Mouse (Mus musculus) cerebellum, adult 9-10 months (tissue): ENCODE measurements around the gene Glra3.

Experiments used
- DNase-seq: peaks from one replicate; pipeline ENCODE4 v3.0.0; 2022

Glra3 gene

GRCm38 (mm10) chr8:55939870-55940525 lies at the start of gene Glra3:
Gene Glra3, plus strand, starts transcription at chr8:55940460.
- no peak for DNase-seq

- DNase-seq: no peak
These were observed 33.4 kb upstream of the Glra3 start, which contains the start of gene Adam29 for GRCm38 (mm10) chr8:55906848-55907247. Gene Adam29, minus strand, starts transcription at chr8:55906948.

DNA sequence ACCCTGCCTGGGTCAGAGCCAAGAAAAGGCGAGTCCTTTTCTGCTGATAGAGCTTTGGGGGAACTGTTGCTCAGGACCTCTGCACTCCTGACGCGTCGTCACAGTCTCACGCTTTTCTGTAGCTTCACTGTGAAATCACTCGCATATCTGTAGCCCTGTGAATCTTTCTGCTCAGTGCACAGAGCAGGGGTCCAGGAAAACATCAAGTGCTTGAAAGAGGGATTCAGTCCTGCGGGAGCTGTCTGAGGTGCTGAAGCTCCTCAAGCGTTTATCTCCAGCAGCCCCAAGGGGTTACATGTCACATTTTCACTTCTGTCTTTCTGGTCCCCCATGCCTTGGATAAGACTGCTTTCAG lies 243 bp downstream of the Glra3 start:
- no peak for DNase-seq

DNA sequence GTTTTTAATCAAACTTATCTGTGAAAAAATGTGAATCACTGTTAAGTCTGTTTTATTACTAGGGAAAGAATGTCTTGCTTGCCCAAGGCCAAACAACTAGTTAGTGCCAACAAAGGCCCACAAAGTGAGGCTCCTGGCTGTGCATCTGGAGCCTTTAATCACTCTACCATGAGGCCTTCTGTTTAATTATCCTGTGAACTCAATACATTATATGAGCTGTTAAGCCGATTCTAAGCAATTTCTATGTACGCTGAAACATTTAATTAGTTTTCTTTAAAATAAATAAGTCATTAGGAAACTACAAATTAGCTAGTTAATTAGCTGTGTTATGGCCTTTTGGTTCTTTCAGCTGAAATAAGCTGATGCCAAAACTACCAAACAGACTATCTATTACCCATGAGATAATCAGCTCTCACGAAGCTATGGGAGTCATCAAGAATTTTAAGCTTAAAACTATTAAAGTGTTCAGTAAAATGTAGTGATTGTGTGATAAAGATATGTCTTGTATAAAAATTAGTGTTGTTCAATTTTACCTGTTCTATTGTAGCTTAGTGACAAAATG lies 24.6 kb downstream of the Glra3 start:
- no peak for DNase-seq

DNA sequence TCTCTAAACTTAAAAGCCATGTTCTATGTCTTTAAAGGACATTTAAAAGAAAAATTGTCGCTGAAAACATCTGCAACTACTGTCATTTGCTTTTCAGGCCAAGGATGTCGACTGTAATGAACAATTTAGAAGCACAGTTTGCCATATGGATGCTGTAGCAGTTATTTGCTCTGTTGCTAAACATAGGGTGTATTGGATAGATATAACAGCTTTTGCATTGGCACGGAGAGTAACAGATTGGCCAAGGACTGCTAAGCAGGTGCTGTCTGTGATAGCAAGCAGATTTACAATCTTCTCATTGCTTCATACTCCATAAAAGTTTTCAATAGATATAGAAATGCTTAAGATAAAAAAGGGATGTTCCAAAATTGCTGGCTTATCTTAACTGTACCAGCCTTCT lies 57.6 kb downstream of the Glra3 start:
- no peak for DNase-seq

- no peak for DNase-seq
These were observed 114.1 kb downstream of the Glra3 start for GRCm38 (mm10) chr8:56054324-56054723.

- no peak for DNase-seq
These were observed 122.8 kb downstream of the Glra3 start for GRCm38 (mm10) chr8:56063081-56063480.

- DNase-seq: no peak
These were observed 130.4 kb downstream of the Glra3 start for GRCm38 (mm10) chr8:56070486-56071254.

- DNase-seq: no peak
These were observed 143.4 kb downstream of the Glra3 start for GRCm38 (mm10) chr8:56083654-56084053.

DNA sequence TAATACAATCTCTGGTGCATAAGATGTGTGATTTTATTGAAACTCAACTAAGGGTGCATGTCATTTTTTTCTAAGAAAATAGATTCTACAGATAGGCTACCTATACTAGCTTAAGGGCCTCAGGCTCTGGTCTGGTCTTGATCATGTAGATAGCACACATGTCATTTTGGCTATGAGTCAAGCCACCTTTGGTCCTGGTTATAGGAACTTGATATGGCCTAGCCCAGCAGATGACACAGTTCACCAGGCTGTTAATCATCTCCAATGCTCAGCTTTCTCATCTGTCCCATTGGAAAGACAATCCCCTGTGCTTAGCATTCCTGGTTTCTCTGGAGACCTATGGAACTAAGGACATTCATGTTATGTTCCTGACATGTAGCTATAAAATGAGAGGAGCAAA lies 154.1 kb downstream of the Glra3 start:
- DNase-seq: no peak

DNA sequence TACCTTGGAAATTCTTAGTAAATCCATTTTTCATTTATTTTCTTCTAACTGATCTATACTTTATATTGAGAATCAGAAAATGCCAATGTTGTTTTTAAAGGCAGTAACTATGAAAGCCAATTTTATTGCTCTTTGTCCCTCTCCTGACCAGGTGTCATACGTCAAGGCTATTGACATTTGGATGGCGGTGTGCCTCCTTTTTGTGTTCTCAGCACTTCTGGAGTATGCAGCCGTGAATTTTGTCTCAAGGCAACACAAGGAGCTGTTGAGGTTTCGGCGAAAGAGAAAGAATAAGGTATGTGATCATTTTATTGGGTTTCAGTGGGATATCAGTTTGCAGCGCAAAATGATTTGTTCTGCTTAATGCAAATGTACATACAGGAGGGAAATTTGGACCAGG lies 170.0 kb downstream of the Glra3 start:
- DNase-seq: no peak

GRCm38 (mm10) chr8:56129357-56129756 lies 189.1 kb downstream of the Glra3 start:
- DNase-seq: no peak

DNA sequence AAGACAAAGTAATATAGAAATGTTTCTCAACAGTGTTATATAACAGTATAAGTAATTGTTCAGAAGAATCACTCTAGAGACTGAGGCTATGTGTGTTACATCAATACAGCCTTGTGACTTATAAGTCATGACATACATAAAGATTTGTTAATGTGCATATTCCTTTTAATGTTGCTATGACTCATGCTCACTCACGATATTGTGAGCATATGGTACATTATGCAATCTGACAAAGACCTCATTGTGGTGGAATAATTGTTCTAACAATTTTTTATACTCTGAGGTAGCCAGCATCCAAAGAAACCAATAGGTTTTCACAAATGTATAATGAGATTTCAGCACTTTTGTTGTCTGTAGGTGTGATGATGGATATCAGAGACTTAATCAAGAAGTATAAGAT lies 210.4 kb downstream of the Glra3 start:
- no peak for DNase-seq

GRCm38 (mm10) chr8:56151574-56151973 lies 211.3 kb downstream of the Glra3 start:
- no peak for DNase-seq

- no peak for DNase-seq
These were observed 218.7 kb downstream of the Glra3 start for GRCm38 (mm10) chr8:56158966-56159365.
